Mouse (Mus musculus) MEL (cell line): Measurements from ENCODE around the gene Nupr1l. TPM values are rescaled to one million over a fixed set of nuclear protein-coding genes. Genes with fewer than 3 reads are reported as not detected.
A peak's percentile ranks its signal among the peaks of the same experiment; 100 is the strongest.

Experiments used
- DNase-seq: peaks from one replicate; pipeline ENCODE4 v3.0.0; 2011; ENCODE audit warnings: low read depth, low spot score
- H3K27ac ChIP-seq: 2 replicates; pipeline ENCODE4 v1.5.1; 2012; ENCODE audit warnings: low read depth, mild to moderate bottlenecking, control low read depth, low read length, moderate library complexity; ENCODE audit not compliant: control insufficient read depth
- H3K27me3 ChIP-seq, 2 experiments: fragments of 150-350 bp in 1 of 2; sonication (generic) in 1 of 2; 2 replicates each; pipeline ENCODE4 v1.6.1; 2012; ENCODE audit warnings: low read length in 2 of 2, mild to moderate bottlenecking in 2 of 2, improper control_type of control experiment in 1 of 2, moderate library complexity in 1 of 2; ENCODE audit not compliant: insufficient read depth in 2 of 2, control insufficient read depth in 1 of 2
- H3K36me3 ChIP-seq, 2 experiments: 2 replicates each; pipeline ENCODE4 v1.6.1; 2012 to 2014; ENCODE audit warnings: low read length in 2 of 2, improper control_type of control experiment in 1 of 2, inconsistent platforms in 1 of 2, mild to moderate bottlenecking in 1 of 2; ENCODE audit not compliant: insufficient read depth in 2 of 2, control insufficient read depth in 1 of 2
- H3K4me1 ChIP-seq, 2 experiments: fragments of 150-350 bp in 1 of 2; sonication (generic) in 1 of 2; 2 replicates each; pipeline ENCODE4 v1.6.1; 2012; ENCODE audit warnings: low read length in 2 of 2, improper control_type of control experiment in 1 of 2, mild to moderate bottlenecking in 1 of 2; ENCODE audit not compliant: insufficient read depth in 2 of 2, control insufficient read depth in 1 of 2
- H3K4me3 ChIP-seq, 2 experiments: fragments of 150-350 bp in 1 of 2; sonication (generic) in 1 of 2; 2 replicates each; pipeline ENCODE4 v1.5.1; 2012; ENCODE audit warnings: low read depth in 2 of 2, low read length in 2 of 2, mild to moderate bottlenecking in 2 of 2, moderate library complexity in 2 of 2, control low read depth in 1 of 2, improper control_type of control experiment in 1 of 2; ENCODE audit not compliant: control insufficient read depth in 1 of 2, insufficient read depth in 1 of 2
- H3K79me2 ChIP-seq: 2 replicates; pipeline ENCODE4 v1.6.1; 2012; ENCODE audit warnings: mild to moderate bottlenecking, low read length, moderate library complexity; ENCODE audit not compliant: control insufficient read depth, poor library complexity, insufficient read depth
- H3K9ac ChIP-seq: 2 replicates; pipeline ENCODE4 v1.6.1; 2012; ENCODE audit warnings: low read depth, mild to moderate bottlenecking, control low read depth, low read length, moderate library complexity; ENCODE audit not compliant: control insufficient read depth, poor library complexity, severe bottlenecking
- H3K9me3 ChIP-seq: fragments of 150-350 bp; sonication (generic); replicated peaks from 2 replicates; pipeline ENCODE4 v1.6.1; 2012; ENCODE audit warnings: mild to moderate bottlenecking, low read length, improper control_type of control experiment, moderate library complexity; ENCODE audit not compliant: insufficient read depth
- CHD2 ChIP-seq: IDR thresholded peaks from 2 replicates; pipeline ENCODE4 v1.6.1; 2011; ENCODE audit warnings: low read length, improper control_type of control experiment
- EP300 ChIP-seq, 2 experiments: IDR thresholded peaks; 2 replicates each; pipeline ENCODE4 v1.6.1; 2011; ENCODE audit warnings: improper control_type of control experiment in 2 of 2, low read length in 2 of 2, low read depth in 1 of 2, mild to moderate bottlenecking in 1 of 2
- GABPA ChIP-seq: IDR thresholded peaks from 2 replicates; pipeline ENCODE4 v1.6.1; 2012; ENCODE audit warnings: low read depth, mild to moderate bottlenecking, inconsistent platforms, low read length, improper control_type of control experiment, moderate library complexity
- GATA1 ChIP-seq: IDR thresholded peaks from 2 replicates; pipeline ENCODE4 v1.6.1; 2011; ENCODE audit warnings: low read depth, low read length, improper control_type of control experiment
- JUND ChIP-seq: IDR thresholded peaks from 2 replicates; pipeline ENCODE4 v1.6.1; 2011; ENCODE audit warnings: low read depth, mild to moderate bottlenecking, improper control_type of control experiment, low read length
- KAT2A ChIP-seq: conservative IDR thresholded peaks from 2 replicates; pipeline ENCODE4 v1.6.1; 2012; ENCODE audit warnings: low read depth, low read length, improper control_type of control experiment, inconsistent platforms
- MAX ChIP-seq: IDR thresholded peaks from 2 replicates; pipeline ENCODE4 v1.6.1; 2011; ENCODE audit warnings: low read length, improper control_type of control experiment
- MEF2A ChIP-seq: IDR thresholded peaks from 2 replicates; pipeline ENCODE4 v1.6.1; 2014; ENCODE audit warnings: low read depth, mild to moderate bottlenecking, inconsistent platforms, low read length, improper control_type of control experiment; ENCODE audit not compliant: poor library complexity, insufficient replicate concordance, severe bottlenecking; ENCODE audit errors: extremely low read depth
- MXI1 ChIP-seq: IDR thresholded peaks from 2 replicates; pipeline ENCODE4 v1.6.1; 2011; ENCODE audit warnings: mild to moderate bottlenecking, low read depth, low read length, improper control_type of control experiment
- MYB ChIP-seq: IDR thresholded peaks from 2 replicates; pipeline ENCODE4 v1.6.1; 2011; ENCODE audit warnings: mild to moderate bottlenecking, low read depth, low read length, improper control_type of control experiment
- MYC ChIP-seq: IDR thresholded peaks from 2 replicates; pipeline ENCODE4 v1.6.1; 2011; ENCODE audit warnings: low read depth, mild to moderate bottlenecking, low read length, improper control_type of control experiment, moderate library complexity
- NRF1 ChIP-seq: IDR thresholded peaks from 2 replicates; pipeline ENCODE4 v1.6.1; 2014; ENCODE audit warnings: low read depth, mild to moderate bottlenecking, inconsistent platforms, low read length, improper control_type of control experiment, moderate library complexity; ENCODE audit not compliant: poor library complexity, insufficient read depth, severe bottlenecking
- POLR2A ChIP-seq, 2 experiments: IDR thresholded peaks; 2 replicates each; pipeline ENCODE4 v1.6.1; 2011 to 2012; ENCODE audit warnings: low read length in 2 of 2, mild to moderate bottlenecking in 2 of 2, control low read depth in 1 of 2, improper control_type of control experiment in 1 of 2, low read depth in 1 of 2, moderate library complexity in 1 of 2; ENCODE audit not compliant: control insufficient read depth in 1 of 2, insufficient read depth in 1 of 2, poor library complexity in 1 of 2
- POLR2AphosphoS2 ChIP-seq: IDR thresholded peaks from 2 replicates; pipeline ENCODE4 v1.6.1; 2011; ENCODE audit warnings: low read length, improper control_type of control experiment
- RCOR1 ChIP-seq: IDR thresholded peaks from 2 replicates; pipeline ENCODE4 v1.6.1; 2012; ENCODE audit warnings: low read depth, mild to moderate bottlenecking, inconsistent platforms, low read length, improper control_type of control experiment
- TBP ChIP-seq: IDR thresholded peaks from 2 replicates; pipeline ENCODE4 v1.8.0; 2011; ENCODE audit warnings: low read depth, low read length, improper control_type of control experiment
- TCF12 ChIP-seq: IDR thresholded peaks from 2 replicates; pipeline ENCODE4 v1.6.1; 2014; ENCODE audit warnings: low read depth, mild to moderate bottlenecking, inconsistent platforms, low read length, improper control_type of control experiment, moderate library complexity
- UBTF ChIP-seq: IDR thresholded peaks from 2 replicates; pipeline ENCODE4 v1.6.1; 2012; ENCODE audit warnings: low read depth, mild to moderate bottlenecking, inconsistent platforms, low read length, improper control_type of control experiment, moderate library complexity, borderline replicate concordance; ENCODE audit not compliant: insufficient read depth
- USF1 ChIP-seq: IDR thresholded peaks from 2 replicates; pipeline ENCODE4 v1.6.1; 2014; ENCODE audit warnings: low read depth, mild to moderate bottlenecking, inconsistent platforms, low read length, improper control_type of control experiment, moderate library complexity
- ZC3H11A ChIP-seq: IDR thresholded peaks from 2 replicates; pipeline ENCODE4 v1.6.1; 2012; ENCODE audit warnings: low read depth, mild to moderate bottlenecking, inconsistent platforms, low read length, improper control_type of control experiment
- ZMIZ1 ChIP-seq: IDR thresholded peaks from 2 replicates; pipeline ENCODE4 v1.6.1; 2012; ENCODE audit warnings: low read depth, mild to moderate bottlenecking, inconsistent platforms, low read length, improper control_type of control experiment, moderate library complexity
- polyA plus RNA-seq, 2 experiments: library from polyadenylated mRNA; stranded (reverse) in 1 of 2; unstranded in 1 of 2; fragments of >175 nt in 1 of 2; fragments of >200 nt in 1 of 2; gene quantifications; 2 replicates each; pipeline versions ENCODE4 v1.2.1 to v1.2.4; 2012; ENCODE audit warnings: low replicate concordance in 2 of 2, low read depth in 1 of 2; ENCODE audit not compliant: insufficient read length in 2 of 2, insufficient read depth in 1 of 2, missing spikeins in 1 of 2
- total RNA-seq: library from RNA; depleted of rRNA; stranded (reverse); fragments of 300-350 nt; gene quantifications from 2 replicates; pipeline ENCODE4 v1.2.3, GENCODE M21; 2012

Nupr1l gene
- total and polyA plus RNA-seq, 3 experiments = 0.88 to 1.2 TPM; not detected in 1

DNA sequence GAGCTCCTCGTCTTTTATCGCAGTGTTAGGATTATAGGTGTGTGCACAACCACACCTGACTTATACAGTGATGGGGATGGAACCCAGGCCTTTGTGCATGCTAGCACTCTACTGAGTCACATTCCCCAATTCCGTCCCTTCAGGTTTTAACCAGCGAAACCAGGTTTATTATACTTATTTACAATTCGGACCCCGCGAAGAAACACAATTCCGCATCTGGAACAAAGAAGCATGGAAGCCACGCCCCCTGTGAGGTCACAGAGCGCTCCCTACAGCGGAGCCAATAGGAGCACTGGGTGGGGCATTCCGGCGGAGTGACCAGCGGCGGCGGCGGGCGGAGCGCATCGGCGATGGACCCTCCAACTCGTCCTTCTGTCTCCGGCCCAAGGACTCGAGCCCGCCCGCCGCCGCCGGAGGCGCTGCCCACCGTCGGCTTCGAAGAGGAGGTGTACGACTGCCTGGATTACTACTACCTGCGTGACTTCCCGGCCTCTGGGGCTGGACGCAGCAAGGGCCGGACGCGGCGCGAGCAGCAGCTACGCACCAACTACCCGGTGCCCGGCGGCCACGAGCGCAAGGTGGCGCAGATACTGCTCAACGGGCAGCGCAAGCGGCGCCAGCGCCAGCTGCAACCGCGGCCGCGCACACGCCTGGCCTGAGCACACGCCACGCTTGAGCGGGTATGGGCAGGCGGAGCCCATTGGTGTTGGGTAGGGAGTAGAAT, at the start of gene Nupr1l (continued):
- TF ChIP-seq MYC = 0 out of 2 replicates have a peak, but pooled peaks have one; percentile 17
- TF ChIP-seq POLR2A (IDR thresholded peaks at IDR 0.05; ENCODE audit: control insufficient read depth in 1 of 2, insufficient read depth in 1 of 2, low read depth in 1 of 2, low read length in 2 of 2, poor library complexity in 1 of 2) = peak in 1 of 2 experiments; percentile 75; a peak in 2 of 4 replicates
- no peak for TF ChIP-seq UBTF
- no peak for TF ChIP-seq CHD2

DNA sequence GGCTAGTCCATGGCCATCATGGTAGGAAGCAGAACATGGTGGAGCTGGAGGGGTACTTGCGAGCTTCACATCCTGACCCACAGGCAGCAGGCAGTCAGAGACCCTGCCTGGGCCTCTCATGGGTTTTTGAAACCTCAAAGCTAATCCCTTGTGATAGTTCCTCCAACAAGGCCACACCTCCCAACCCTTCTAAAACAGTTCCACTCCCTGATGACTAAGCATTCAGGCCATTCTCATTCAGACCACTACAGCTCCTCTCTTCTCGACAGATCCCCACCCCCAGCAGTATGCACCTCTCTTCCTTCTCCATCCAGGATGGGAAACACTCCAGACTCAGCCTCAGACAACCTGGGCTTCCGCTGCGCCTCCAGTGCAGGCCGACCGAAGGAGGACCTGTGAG, 46.0 kb upstream of the Nupr1l start:
- H3K4me1 ChIP-seq = no peaks in the 10 kb centered on the region
- no peak overlapping the region for H3K27ac ChIP-seq
- H3K36me3 ChIP-seq = no peaks in the 10 kb centered on the region; a peak in 1 of 4 replicates
- no peak overlapping the region for H3K4me3 ChIP-seq
- TF ChIP-seq GABPA (no peak), RCOR1 (no peak), MAX (no peak), TCF12 (no peak), ZC3H11A (no peak), MEF2A (no peak), MYB (no peak), POLR2AphosphoS2 (no peak), MXI1 (no peak), JUND (no peak), TBP (no peak), KAT2A (no peak), NRF1 (no peak), USF1 (no peak), GATA1 (no peak), EP300 (IDR thresholded peaks at IDR 0.05; ENCODE audit: low read depth in 1 of 2, low read length in 2 of 2) (no peak), ZMIZ1 (no peak)
- TF ChIP-seq, all 39 proteins: peak for 0
- H3K79me2 ChIP-seq = no peaks in the 10 kb centered on the region
- no peak overlapping the region for H3K9ac ChIP-seq
- H3K9me3 ChIP-seq = no peaks in the 10 kb centered on the region
- no peak for DNase-seq
- no peaks in the 10 kb centered on the region for H3K27me3 ChIP-seq
